Mouse (Mus musculus) megakaryocyte, embryonic 14.5 days (primary cell): ENCODE results near the gene Faap100. TPM values are rescaled to one million over a fixed set of nuclear protein-coding genes. Genes with fewer than 3 reads are reported as not detected.

Source experiments
- H3K27me3 ChIP-seq: replicated peaks from 2 replicates; pipeline ENCODE3; 2012; ENCODE audit warnings: inconsistent platforms
- H3K36me3 ChIP-seq: replicated peaks from 2 replicates; pipeline ENCODE3; 2012; ENCODE audit warnings: low read length, inconsistent platforms, mixed read lengths
- H3K4me1 ChIP-seq: 2 replicates; pipeline ENCODE4 v1.6.1; 2012; ENCODE audit warnings: inconsistent platforms
- H3K4me3 ChIP-seq: replicated peaks from 2 replicates; pipeline ENCODE3; 2012; ENCODE audit warnings: moderate library complexity, mild to moderate bottlenecking, inconsistent platforms
- H3K9me3 ChIP-seq: 2 replicates; pipeline ENCODE4 v1.6.1; 2012; ENCODE audit warnings: inconsistent platforms
- FLI1 ChIP-seq: IDR thresholded peaks from 2 replicates; pipeline ENCODE4 v1.6.1; 2012; ENCODE audit warnings: low read length, inconsistent platforms, mixed read lengths
- GATA1 ChIP-seq: IDR thresholded peaks from 3 replicates; pipeline ENCODE4 v1.6.1; 2012; ENCODE audit warnings: mixed read lengths, low read length, inconsistent platforms, borderline replicate concordance
- polyA plus RNA-seq: library from polyadenylated mRNA; stranded (reverse); fragments of >175 nt; gene quantifications from 2 replicates; pipeline ENCODE4 v1.2.3, GENCODE M21; 2012; ENCODE audit warnings: low replicate concordance; ENCODE audit not compliant: insufficient read depth

The Faap100 gene
- polyA plus RNA-seq, 1 experiment = 19.3 TPM

- peaks cover 23% of the 10 kb centered on the region for H3K4me1 ChIP-seq
- H3K9me3 ChIP-seq = peaks cover 5% of the 10 kb centered on the region; the same call in 1 of the 2 replicates
- peak overlapping the region; percentile 80 for H3K4me3 ChIP-seq
- TF ChIP-seq FLI1 = no peak
- no peak for TF ChIP-seq GATA1
- no peaks in the 10 kb centered on the region for H3K27me3 ChIP-seq
- H3K36me3 ChIP-seq = peaks cover 28% of the 10 kb centered on the region
Observed at GRCm38 (mm10) chr11:120345067-120345681, 33.4 kb downstream of the Faap100 start.

- TF ChIP-seq GATA1 = no peak
- no peak for TF ChIP-seq FLI1
- Histone ChIP-seq H3K36me3 (peaks cover 28% of the 10 kb centered on the region), H3K27me3 (no peaks in the 10 kb centered on the region), H3K4me1 (peaks cover 23% of the 10 kb centered on the region), H3K4me3 (no peak overlapping the region), H3K9me3 (peaks cover 7% of the 10 kb centered on the region; the same call in 1 of the 2 replicates)
Observed at GRCm38 (mm10) chr11:120344310-120344920, 34.1 kb downstream of the Faap100 start.

GRCm38 (mm10) chr11:120343519-120344309, 34.9 kb downstream of the Faap100 start:
- peaks cover 22% of the 10 kb centered on the region for H3K4me1 ChIP-seq
- H3K36me3 ChIP-seq = peaks cover 28% of the 10 kb centered on the region
- peaks cover 7% of the 10 kb centered on the region; the same call in 1 of the 2 replicates for H3K9me3 ChIP-seq
- H3K27me3 ChIP-seq = no peaks in the 10 kb centered on the region
- TF ChIP-seq FLI1 (no peak), GATA1 (no peak)
- peak overlapping the region; percentile 8 for H3K4me3 ChIP-seq

- H3K4me3 ChIP-seq = no peak overlapping the region
- no peaks in the 10 kb centered on the region for H3K27me3 ChIP-seq
- TF ChIP-seq GATA1 = no peak
- no peak for TF ChIP-seq FLI1
- H3K9me3 ChIP-seq = peaks cover 7% of the 10 kb centered on the region; the same call in 1 of the 2 replicates
- peaks cover 22% of the 10 kb centered on the region for H3K4me1 ChIP-seq
- H3K36me3 ChIP-seq = peaks cover 23% of the 10 kb centered on the region
Observed at GRCm38 (mm10) chr11:120342656-120343160, 35.9 kb downstream of the Faap100 start.

- TF ChIP-seq GATA1 = no peak
- TF ChIP-seq FLI1 = no peak
- Histone ChIP-seq H3K27me3 (no peaks in the 10 kb centered on the region), H3K4me3 (no peak overlapping the region)
Observed at GRCm38 (mm10) chr11:120341661-120342060, 36.9 kb downstream of the Faap100 start.

DNA sequence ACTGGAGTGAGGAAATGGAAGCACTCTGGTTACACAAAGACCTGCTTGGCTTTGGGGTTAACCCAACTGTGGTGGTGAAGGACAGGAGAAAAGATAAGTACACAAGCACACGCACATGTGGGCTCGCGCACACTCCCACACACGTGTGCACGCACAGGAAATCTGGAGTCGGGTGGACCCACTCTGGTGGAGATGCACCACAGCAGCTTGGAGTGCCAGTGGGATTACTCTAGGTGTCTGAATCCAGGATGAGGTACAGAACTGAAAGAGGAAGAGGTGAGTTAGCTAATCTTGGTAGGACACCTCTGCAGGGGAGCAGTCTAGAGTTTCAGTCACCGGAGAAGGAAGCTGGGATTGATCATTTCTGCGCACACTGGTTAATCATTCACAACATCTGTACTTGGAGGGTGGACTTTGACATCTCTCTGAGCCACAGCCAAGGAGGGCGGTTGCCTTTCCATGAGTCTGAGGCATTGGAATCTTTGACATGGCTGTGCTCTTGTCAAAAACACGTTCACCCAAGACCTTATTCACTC, 38.5 kb downstream of the Faap100 start:
- H3K4me1 ChIP-seq = peaks cover 19% of the 10 kb centered on the region
- H3K36me3 ChIP-seq = peaks cover 6% of the 10 kb centered on the region
- H3K27me3 ChIP-seq = no peaks in the 10 kb centered on the region
- TF ChIP-seq GATA1 (no peak), FLI1 (no peak)
- peaks cover 14% of the 10 kb centered on the region; the same call in 1 of the 2 replicates for H3K9me3 ChIP-seq
- H3K4me3 ChIP-seq = no peak overlapping the region

More at GRCm38 (mm10) chr11:120341661-120342060, 36.9 kb downstream of the Faap100 start:
- peaks cover 7% of the 10 kb centered on the region; the same call in 1 of the 2 replicates for H3K9me3 ChIP-seq
- peaks cover 21% of the 10 kb centered on the region for H3K4me1 ChIP-seq
- H3K36me3 ChIP-seq = peaks cover 16% of the 10 kb centered on the region

DNA sequence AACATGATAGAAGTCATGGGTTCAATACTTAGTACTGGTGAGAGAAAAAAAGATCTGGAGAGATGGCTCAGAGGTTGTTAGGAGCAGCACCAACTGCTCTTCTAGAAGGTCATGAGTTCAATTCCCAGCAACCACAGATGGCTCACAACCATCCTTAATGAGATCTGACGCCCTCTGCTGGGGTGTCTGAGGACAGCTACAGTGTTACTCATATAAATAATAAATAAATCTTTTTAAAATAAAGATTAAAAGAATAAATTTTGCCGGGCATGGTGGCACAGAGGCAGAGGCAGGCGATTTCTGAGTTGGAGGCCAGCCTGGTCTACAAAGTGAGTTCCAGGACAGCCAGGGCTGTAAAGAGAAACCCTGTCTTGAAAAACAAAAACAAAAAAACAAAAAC, 39.8 kb downstream of the Faap100 start:
- Histone ChIP-seq H3K27me3 (no peaks in the 10 kb centered on the region), H3K4me1 (peaks cover 16% of the 10 kb centered on the region), H3K4me3 (no peak overlapping the region), H3K9me3 (peaks cover 18% of the 10 kb centered on the region), H3K36me3 (no peaks in the 10 kb centered on the region)
- TF ChIP-seq FLI1 (no peak), GATA1 (no peak)

GRCm38 (mm10) chr11:120337447-120337846, 41.1 kb downstream of the Faap100 start:
- Histone ChIP-seq H3K4me1 (peaks cover 15% of the 10 kb centered on the region), H3K36me3 (no peaks in the 10 kb centered on the region), H3K4me3 (no peak overlapping the region), H3K9me3 (peaks cover 18% of the 10 kb centered on the region), H3K27me3 (no peaks in the 10 kb centered on the region)
- TF ChIP-seq FLI1 = no peak
- TF ChIP-seq GATA1 = no peak

DNA sequence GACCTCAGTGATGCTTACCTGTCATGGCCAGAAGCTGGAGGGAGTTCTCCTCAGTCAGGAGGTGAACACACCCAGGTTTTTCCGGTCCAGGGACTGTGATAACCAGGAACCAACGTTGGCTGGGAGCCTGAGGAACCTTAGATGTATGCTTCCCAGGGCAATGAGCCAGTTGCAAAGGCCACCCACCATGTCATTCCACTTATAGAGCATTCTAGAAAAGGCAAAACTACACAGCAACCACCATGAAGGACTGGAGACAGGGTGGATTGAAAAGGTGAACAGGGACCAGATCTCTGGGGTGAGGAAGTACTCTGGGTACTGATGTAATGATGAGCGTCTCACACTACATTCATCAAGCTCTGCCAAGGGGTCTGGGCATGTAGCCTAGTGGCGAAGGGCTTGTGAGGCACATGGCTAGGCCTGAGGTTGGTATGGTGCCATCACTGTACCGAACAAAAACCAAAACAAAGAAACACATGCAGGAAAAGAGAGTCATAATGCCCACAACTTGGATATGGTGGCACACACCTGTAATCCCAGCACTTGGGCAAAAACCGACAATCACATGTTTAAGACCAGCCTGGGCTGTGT, 43.0 kb downstream of the Faap100 start:
- peaks cover 15% of the 10 kb centered on the region for H3K9me3 ChIP-seq
- H3K36me3 ChIP-seq = no peaks in the 10 kb centered on the region
- H3K4me1 ChIP-seq = peaks cover 15% of the 10 kb centered on the region
- H3K27me3 ChIP-seq = no peaks in the 10 kb centered on the region
- no peak for TF ChIP-seq FLI1
- no peak for TF ChIP-seq GATA1
- no peak overlapping the region for H3K4me3 ChIP-seq

DNA sequence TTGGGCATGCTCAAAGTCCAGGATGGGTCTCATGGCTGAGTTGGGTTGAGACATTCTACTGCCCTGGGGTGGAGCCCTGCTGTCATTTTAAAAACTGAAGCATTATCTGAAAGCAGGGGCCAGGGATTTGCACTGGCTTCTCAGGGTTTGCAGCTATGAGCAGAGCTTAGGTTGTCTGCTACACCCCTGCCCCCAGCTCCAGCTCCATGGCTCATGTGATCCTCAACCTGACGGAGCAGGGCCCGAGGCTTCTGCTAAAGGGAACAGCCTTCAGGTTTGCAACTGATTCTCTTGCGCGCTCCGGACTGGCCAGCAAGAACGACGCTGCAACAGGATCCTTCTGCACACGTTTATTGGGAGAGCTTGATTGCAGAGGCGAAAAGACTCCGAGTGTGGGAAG, 58.4 kb downstream of the Faap100 start:
- Histone ChIP-seq H3K4me3 (no peak overlapping the region), H3K9me3 (0 out of 2 replicates have a peak, but pooled peaks cover 4% of the 10 kb centered on the region), H3K36me3 (no peaks in the 10 kb centered on the region), H3K4me1 (peaks cover 22% of the 10 kb centered on the region), H3K27me3 (no peaks in the 10 kb centered on the region)
- no peak for TF ChIP-seq GATA1
- TF ChIP-seq FLI1 = no peak
